Mouse (Mus musculus): Measurements from ENCODE around the gene Orc3. TPM values are rescaled to one million over a fixed set of nuclear protein-coding genes. Genes with fewer than 3 reads are reported as not detected.
"Not testable (repeated sequence)": the region's sequence is repeated elsewhere in the genome, so short reads cannot be mapped to it uniquely, and the experiment has no call there.

Gene Orc3
- total RNA-seq, 4 experiments from 2014 or later: 58.4 to 78.6 (median 70.1) TPM

DNA sequence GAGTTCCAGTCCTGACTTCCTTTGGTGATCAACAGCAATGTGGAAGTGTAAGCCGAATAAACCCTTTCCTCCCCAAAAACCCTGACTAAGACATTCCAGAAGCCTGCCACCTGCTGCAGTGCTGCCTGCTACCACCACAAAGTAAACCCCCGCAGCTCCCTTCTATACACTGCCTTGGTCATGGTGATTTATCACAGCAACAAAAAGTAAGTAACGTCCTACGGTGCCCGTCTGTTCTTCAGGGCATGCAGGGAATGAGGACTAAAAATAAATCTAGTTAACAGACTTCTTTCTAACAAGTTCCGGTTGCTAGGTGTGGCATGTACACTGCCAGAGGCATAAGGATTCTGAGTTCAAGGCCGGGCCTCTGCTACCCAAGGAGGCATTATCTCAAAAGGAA is 32.8 kb downstream of the Orc3 start:
- no peak for DNase-seq

DNA sequence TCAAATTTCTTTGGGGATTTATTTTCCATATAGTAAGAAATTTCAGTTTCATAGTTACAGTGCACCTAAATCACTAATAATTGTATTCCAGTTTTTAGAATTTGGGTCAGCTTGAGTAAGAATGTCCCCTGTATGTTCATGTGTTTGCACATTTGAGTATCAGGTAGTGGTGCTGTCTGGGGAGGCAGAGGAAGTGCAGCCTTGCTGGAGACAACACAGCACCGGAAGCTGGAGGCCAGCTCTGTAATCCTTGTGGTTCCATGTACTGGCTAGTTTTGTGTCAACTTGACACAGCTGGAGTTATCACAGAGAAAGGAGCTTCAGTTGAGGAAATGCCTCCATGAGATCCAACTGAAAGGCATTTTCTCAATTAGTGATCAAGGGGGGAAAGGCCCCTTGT is 33.3 kb downstream of the Orc3 start:
- DNase-seq: not testable (repeated sequence)

DNA sequence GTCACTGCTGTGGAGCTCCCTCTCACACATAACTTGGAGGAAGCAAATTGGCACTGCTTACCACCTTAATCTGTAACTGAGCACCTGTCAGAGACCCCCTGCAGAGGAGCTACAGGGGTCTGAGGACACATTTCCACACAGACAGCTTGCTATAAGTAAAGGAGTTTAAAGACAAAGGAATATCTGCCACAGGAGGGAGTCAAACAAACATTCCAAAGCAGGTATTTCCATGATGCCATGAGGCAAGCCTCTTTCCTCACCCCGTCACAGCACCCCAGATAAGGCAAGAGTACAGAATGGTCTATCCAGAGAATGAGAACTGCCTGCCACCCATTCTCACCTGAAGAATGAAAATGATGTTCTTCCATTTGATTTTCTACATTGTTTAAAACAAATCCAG is 35.5 kb downstream of the Orc3 start:
- no peak for DNase-seq

DNA sequence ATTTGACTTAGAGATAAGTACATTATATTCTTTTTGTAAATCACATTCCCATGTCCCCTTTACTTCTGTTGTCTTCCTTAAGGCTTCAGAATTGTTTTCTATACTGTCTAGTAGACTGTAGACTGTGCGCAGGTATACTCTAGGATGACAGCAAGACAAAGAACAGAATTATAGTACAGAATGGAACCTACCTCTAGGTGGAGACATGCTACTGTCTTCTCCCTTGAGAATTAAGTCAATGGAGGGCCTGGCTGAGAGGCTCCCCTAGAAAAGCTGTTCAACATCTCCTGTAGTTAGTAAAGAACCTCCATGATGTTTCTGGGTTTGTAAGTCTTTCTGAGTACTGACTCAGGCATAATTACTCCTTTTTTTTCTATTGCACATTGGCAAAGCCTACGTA is 37.7 kb downstream of the Orc3 start:
- DNase-seq: no peak

DNA sequence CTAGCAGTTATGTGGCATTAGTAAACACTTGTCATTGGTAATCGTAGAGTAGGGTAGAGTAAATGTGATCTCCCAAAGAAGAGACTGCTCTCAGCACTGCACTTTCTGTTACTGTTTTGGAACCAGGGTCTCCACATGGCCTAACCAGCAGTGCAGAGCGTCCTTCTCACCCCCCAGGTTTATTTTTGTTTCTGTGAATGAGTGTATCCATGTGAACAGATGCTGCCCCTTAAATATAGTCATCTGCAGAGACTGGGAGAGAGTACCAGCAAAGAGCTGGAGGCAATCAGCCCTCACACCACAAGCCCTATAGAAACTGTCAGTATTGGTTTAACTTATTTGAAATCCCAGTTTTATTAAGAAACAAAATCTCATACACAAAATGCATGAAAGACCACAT is 41.9 kb downstream of the Orc3 start:
- no peak for DNase-seq

DNA sequence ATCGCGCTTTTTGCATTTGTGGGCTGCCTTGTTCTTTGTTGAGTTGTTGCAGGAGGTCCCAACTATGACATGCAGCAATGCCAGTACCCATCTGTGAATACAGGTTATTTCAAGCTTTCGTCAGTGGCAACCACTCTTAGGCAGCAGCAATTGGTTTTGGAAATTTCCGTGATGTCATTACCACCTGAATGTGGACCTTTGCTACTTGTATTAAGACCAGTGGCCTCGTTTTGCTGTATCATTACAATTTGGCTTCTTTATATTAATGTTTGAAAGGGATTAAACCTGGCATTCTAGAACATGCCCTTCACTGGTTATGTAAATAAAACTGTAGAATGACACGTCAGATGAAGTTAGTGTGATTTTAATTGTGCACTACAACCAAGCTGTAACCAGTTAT is 48.5 kb downstream of the Orc3 start:
- no peak for DNase-seq

DNA sequence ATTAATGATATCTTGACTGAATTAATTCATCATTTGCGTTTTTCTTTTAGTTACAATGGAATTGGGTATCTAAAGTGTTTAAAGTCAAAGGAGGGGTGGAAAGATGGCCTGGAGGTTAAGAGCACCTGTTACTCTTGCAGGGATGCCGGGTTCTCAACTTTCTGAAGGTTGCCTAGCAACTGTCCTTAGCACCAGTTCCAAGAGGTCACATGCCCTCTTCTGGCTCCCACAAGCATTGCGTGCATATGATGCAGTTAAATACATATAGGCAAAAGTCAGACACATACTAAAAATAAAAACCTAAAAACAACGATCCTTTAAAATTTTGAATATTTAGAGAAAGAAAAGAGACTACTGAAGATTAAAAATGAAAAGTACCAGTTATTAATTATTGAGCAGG is 53.8 kb downstream of the Orc3 start:
- no peak for DNase-seq

DNA sequence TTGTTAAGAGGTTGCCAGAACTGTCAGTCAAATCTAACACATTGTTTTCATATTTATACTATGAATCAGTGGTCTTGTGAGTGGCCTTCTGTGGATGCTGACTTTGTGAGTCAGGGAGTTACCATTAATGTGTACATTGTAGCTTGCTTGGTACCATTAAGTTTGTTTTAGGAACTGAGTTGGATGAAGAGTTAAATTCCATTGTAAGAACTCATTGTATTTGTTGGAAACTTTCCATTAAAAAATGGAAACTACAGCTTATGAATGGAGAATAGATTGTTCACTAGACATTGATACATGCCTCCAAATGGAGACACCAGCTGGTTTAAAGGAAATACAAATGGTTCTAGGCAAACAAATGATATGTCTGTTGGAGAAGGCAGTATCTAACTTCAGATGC is 58.6 kb downstream of the Orc3 start:
- no peak for DNase-seq

DNA sequence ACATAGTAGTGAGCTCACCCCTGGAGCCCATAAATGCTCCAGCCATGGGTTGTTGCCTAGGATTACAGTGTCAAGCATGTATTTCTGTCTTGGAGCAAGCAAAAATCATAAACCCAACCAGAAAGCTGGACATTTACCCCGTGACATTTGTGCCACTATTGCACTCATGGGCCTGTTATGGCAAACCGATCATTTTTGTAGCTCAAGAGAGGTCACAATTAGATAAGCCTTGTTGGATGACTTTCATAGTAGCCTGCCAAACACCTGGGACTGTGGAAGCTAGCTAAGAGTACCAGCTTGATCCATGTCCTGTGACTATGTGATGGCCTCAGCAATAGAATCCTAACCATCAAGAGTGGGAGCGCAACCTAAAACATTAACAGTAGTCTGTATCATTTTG is 59.1 kb downstream of the Orc3 start:
- DNase-seq: no peak

DNA sequence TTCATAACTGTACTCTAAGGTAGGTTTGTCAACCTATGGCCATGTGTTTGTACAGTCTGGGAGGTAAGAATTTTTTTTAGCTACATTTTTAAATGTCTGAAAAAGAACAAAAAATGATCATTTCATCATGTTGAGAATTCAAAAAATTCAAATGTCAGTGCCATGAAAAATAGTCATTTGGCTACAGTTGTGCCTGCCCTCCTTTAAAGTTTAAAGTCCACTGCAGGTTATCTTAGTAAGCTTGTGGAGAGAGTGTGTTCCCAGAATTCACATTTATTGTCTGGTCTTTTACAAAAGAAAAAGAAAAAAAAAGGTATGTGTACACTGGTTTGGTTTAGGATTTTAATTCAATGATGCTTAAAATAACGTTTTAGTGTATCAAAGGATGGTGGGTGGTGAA is 60.1 kb downstream of the Orc3 start:
- DNase-seq: no peak

DNA sequence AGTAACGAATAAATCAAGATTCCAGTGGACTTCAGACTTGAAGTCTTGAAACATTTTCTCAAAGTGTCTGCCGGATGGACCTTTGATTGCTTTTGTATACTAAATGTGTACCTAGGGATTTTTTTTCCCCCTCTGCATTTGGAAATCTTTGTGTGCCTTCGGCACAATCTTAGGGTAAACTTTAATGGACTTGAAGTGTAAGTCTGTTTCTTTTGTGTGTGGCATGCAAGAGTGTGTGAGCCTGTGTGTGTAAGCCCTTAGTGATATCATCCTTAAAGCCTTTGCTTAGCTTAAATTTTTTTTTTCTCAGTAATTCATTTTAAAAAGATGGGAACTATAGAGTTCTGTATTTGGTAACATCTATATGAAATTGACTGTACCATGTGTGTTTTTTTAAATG is 62.8 kb downstream of the Orc3 start:
- no peak for DNase-seq

DNA sequence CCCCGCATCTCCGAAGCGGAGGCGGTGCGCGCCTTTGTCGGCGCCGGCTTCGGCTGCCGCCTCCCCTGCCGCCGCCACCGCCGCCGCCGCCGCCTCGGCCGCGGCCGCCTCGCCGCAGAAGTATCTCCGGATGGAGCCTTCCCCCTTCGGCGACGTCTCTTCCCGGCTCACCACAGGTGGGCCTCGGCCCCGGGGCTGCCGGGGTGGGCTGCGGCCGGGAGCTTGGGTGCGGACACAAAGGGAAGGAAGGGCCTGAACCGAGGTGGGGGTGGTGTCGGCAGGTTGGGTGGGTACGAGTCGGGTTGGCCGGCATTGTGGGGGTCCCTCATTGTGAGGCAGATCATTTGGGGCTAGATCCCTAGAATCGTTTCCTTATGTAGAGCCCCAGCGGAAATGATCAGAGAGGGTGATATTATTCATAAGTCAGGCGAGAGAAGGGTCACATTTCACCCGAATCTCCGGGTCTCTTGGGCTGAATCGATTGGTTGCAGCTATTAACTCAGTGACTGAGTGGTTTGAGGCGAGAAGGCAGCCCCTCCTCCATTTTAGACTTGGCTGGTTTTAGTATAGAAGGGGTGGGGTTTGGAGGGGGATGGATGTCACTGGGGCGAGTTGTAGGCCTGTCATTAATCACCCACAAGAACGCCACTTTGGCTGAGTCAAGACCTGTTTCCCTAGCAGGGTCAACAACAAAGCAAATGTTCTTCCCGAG is 63.5 kb downstream of the Orc3 start:
- DNase-seq: peak; percentile 68

DNA sequence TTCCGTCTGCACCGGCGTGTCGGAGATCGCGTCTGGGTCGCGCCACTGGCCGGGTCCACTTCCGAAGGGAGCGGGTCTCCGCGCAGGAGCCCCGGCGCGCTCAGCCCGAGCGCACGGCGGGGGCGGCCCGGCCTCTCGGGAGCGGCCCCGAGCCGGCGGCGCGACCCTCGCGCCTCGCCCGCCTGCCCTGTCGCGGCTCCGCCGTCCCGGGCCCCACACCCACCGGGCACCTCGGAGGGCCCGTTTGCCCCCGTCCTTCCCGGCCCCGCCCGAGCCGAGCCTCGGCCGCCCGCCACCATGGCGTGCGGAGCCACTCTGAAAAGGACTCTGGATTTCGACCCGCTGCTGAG is 64.0 kb downstream of the Orc3 start, which contains the start of gene Akirin2:
Gene Akirin2 (plus strand): TSS at position 190 of the 350 bp plus-strand sequence.
- no peak for DNase-seq

DNA sequence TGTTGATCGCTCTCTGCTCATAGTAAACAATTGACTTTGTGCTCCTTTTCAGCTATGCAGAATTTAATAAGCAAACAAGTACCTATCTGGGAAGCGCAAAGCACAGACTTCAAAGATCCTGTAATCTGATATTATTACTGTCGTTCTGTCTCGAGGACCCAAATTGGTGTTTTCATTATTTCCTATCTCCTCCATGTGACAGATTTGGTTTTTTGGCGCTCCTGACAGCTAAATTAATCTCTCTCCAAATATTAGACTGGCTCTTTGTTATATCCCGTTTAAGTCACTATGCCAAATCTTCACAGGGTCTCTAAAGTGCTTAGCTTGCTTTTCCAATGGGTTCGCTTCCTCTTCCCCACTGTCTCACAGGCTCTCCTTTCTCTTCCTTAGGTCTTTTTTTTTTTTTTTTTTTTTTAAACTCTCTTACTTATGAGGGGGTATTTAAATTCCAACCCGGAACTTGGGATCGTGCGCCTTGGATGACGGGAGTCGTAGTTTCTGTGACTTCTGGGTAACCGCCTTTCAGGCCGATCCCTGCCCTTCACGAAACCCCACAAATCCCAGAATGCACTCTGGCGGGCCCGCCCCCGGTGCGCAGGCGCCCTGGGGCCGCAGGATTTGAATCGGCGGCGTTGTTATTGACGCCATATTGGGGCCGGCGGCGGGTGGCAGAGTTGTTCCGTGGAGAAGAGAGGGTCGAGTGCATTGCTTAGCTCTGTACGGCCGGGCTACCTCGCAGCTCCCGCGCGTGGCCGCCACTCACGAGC is 64.6 kb downstream of the Orc3 start:
- peak; percentile 97 for DNase-seq

DNA sequence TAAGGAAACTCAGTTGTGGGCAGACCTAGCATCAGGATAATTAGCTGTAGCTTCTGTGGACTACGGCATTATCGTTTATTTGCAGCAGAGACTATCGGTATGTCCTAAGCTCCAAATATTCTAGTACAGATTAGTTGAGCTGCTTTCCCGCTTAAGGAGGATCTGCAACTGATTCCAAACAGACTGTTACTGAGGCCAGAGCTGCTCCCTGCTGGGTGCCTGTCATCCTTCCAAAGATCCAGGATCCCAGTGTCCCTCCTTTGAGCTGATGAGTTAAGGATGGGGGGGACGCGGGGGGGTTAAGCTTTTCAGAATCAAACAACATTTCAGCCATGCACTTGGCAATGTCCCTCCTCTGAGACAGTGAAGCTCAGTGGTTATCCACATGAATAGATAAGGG is 84.8 kb downstream of the Orc3 start:
- no peak for DNase-seq

DNA sequence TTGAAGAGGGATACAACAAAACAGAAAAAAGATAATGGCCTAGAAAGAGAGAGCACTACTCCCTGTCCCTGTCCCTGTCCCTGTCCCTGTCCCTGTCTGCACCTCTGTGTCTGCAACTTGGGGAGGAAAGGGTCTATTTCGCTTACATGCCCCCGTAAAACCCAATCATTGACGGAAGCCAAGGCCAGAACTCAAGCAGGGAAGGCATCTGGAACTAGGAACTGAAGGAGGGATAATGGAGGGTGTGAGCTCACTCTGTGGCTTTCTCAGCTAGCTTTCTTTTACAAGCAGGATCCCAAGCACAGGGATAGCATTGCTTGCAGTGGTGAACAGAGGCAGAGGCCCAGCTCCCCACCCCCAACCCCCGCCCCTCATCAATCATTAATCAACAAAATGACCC is 85.4 kb downstream of the Orc3 start:
- no peak for DNase-seq

DNA sequence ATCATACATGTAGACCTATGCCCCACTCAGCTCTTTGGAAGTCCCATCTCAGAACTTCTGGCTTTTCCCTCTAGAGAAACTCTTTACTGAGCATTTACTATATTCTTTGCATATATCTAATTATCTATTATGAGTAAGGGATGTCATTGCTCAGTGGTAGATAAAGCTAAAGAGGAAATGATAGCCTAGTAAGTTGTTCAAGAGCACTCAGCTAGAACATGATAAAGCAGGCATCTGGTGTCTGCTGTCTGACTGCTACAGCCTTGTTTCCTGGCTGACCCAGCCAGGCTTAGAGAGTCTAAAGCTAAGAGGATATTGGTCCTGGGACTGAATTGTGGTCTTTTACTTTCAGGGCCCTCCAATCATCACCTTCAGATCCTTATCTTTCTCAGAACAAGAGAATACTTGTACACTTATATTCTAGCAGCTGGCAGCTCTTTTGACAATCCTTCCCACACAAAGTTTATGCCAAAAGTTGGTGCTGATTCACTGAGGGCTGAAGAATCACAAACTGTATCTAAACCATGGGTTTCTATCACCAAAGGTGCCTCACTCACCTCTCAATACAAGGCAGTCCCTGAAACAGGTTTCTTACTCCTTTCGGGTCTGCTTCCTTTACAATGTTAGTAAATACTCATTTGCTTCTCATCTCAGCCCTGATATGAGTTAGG is 86.2 kb downstream of the Orc3 start:
- no peak for DNase-seq

DNA sequence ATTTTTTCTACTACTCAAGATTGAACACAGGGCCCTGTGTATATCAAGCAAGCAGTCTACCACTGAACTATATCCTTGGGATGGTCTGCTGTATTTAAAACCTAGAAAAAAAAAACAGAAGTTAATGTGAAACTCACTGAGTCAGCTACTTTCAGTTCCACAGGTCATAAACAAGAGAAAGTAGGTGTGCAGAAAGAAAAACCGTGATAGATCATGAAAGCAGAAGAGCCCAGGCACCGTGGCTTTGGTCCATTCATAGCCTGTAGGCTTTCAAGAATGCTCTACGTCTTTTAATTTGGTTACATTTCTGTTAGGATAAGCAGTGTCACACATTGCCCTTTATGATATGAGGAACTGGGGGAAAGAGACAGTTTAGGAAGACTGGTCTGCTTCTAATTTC is 88.0 kb downstream of the Orc3 start:
- no peak for DNase-seq

DNA sequence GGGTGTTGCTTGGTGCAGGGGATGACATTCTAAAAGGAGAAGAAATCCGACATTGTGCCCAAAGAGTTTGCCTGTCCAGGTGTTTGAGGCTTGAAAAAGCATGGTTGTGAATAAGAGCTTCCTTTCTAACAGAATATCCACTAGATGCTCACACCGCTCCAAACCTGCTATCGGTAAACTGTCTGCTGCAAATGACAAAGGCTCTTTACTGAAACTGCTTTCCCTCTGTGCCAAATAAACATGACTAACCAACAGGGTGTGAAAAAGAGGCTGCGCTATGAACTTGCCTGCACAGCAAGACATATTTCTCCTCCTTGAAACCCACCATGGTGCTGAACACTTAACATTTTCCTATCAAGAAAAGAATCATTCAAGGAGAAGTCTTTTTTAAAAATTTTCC is 91.2 kb downstream of the Orc3 start:
- DNase-seq: no peak

DNA sequence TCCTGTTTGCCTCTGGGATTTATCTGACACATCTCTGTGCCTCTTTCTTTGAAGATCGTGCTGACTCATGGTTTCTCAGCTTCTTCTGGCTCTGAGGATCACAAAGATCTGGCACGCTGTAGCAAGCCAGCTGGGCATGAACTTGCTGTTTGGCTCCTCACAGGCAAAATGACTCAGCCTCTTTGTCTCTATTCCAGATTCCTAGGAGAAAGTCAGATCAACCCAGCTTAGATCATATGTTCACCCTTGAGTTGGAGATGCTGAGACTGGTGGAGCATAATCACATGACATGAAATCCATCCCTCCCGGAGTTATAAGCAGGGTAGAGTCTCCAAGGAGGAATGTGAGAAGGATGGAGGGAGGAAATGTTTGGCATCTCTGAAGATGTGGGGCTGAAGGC is 91.9 kb downstream of the Orc3 start:
- DNase-seq: peak; percentile 71

All from adrenal gland, adult 8-10 months (tissue).